Mouse (Mus musculus) hindbrain, embryonic 12.5 days (tissue): ENCODE measurements around the gene Wiz. TPM values are rescaled to one million over a fixed set of nuclear protein-coding genes. Genes with fewer than 3 reads are reported as not detected.
A peak's percentile ranks its signal among the peaks of the same experiment; 100 is the strongest.

Experiments used
- ATAC-seq: fragments of 200-750 bp; cut with Nextera tagmentation; 2 replicates; pipeline ENCODE4 v1.8.0; 2017; ENCODE audit warnings: moderate TSS enrichment; ENCODE audit not compliant: low FRiP score
- H3K27ac ChIP-seq: fragments of 300-500 bp; sonication (generic); 2 replicates; pipeline ENCODE4 v1.5.1; 2016; ENCODE audit warnings: mild to moderate bottlenecking
- H3K27me3 ChIP-seq: fragments of 300-500 bp; sonication (generic); 2 replicates; pipeline ENCODE4 v1.6.1; 2016; ENCODE audit warnings: mild to moderate bottlenecking
- H3K36me3 ChIP-seq: fragments of 300-500 bp; sonication (generic); 2 replicates; pipeline ENCODE4 v1.6.1; 2016; ENCODE audit warnings: mild to moderate bottlenecking
- H3K4me1 ChIP-seq: fragments of 300-500 bp; sonication (generic); 2 replicates; pipeline ENCODE4 v1.6.1; 2016
- H3K4me2 ChIP-seq: fragments of 300-500 bp; sonication (generic); replicated peaks from 2 replicates; pipeline ENCODE4 v1.6.1; 2016; ENCODE audit warnings: mild to moderate bottlenecking
- H3K4me3 ChIP-seq: fragments of 300-500 bp; sonication (generic); 2 replicates; pipeline ENCODE4 v1.5.1; 2016; ENCODE audit warnings: mild to moderate bottlenecking
- H3K9ac ChIP-seq: fragments of 300-500 bp; sonication (generic); 2 replicates; pipeline ENCODE4 v1.6.1; 2016; ENCODE audit warnings: mild to moderate bottlenecking, moderate library complexity
- H3K9me3 ChIP-seq: fragments of 300-500 bp; sonication (generic); replicated peaks from 2 replicates; pipeline ENCODE4 v1.6.1; 2016; ENCODE audit warnings: mild to moderate bottlenecking
- WGBS: fragments of 180-500 bp; shearing (Covaris S2); methylation state at CpG from one replicate; pipeline ENCODE4 v1.1.7; 2016; 5-methylcytosine and 5-hydroxymethylcytosine counted together
- polyA plus RNA-seq: library from polyadenylated mRNA; unstranded; fragments of >200 nt; fragmentation: Nextera tagmentation; extraction: Ambion mirVana; gene quantifications from 2 replicates; pipeline ENCODE4 v1.2.1, GENCODE M21; 2016

Gene Wiz
- polyA plus RNA-seq, 1 experiment from 2014 or later: 45.6 TPM

- 93% methylated on average over 6 of the region's 6 CpGs for WGBS
- ATAC-seq: no peak
- Histone ChIP-seq H3K27me3 (no peaks in the 10 kb centered on the region), H3K4me1 (peaks cover 10% of the 10 kb centered on the region), H3K9me3 (no peaks in the 10 kb centered on the region), H3K27ac (0 out of 2 replicates have a peak overlapping the region, but pooled peaks have one; percentile 67), H3K36me3 (peaks cover 63% of the 10 kb centered on the region), H3K4me2 (no peak overlapping the region), H3K4me3 (no peak overlapping the region), H3K9ac (no peak overlapping the region)
These were observed 34.2 kb downstream of the Wiz start for GRCm38 (mm10) chr17:32355031-32355430.

DNA sequence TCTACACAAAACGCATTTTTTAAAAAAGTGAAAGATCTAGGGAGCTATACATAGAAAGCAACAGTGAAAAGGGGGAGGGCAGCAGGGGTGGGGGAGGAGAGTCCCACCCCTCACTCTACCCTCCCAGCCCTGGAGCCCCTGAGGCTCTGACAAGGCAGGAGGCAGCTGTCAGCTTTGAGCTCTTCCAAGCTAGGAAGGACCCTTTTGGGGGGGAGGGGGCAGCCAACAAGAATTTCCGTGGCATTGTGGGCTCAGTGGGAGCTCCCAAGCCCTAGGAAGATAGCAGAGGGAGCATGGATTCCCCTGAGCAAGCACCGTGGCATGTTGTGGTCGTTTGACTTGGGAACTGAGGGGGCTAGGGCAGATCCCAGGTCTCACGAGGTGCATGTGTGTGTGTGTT, 35.0 kb downstream of the Wiz start:
- Histone ChIP-seq H3K27me3 (no peaks in the 10 kb centered on the region), H3K9me3 (no peaks in the 10 kb centered on the region), H3K4me2 (no peak overlapping the region), H3K27ac (peak overlapping the region; percentile 67; the same call in 1 of the 2 replicates), H3K4me3 (no peak overlapping the region), H3K4me1 (peaks cover 15% of the 10 kb centered on the region), H3K36me3 (peaks cover 54% of the 10 kb centered on the region), H3K9ac (no peak overlapping the region; the same call in 1 of the 2 replicates)
- no peak for ATAC-seq
- WGBS: 49% methylated on average over 5 of the region's 5 CpGs

DNA sequence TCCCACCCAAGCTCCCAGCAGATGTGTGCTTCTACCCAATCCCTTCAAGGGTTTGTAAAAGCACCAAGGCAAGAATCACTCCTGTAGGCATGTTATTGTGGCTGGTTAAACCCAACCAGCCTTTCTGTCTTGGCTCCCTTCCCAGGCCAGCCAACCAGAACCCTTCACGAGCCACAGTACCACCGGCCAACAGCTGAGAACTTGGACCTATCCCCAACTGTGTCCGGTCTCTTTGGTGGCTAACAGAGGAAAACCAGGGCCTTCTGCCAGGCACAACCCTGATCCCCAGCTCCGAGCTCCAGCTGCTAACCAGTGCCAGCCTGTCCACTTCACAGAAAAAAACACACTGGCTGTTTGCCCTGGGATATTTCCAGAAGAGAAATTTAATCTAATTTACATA, 35.5 kb downstream of the Wiz start:
- Histone ChIP-seq H3K27ac (no peak overlapping the region), H3K36me3 (peaks cover 49% of the 10 kb centered on the region), H3K27me3 (no peaks in the 10 kb centered on the region), H3K4me3 (no peak overlapping the region), H3K9me3 (no peaks in the 10 kb centered on the region), H3K4me2 (no peak overlapping the region), H3K9ac (no peak overlapping the region), H3K4me1 (peaks cover 19% of the 10 kb centered on the region)
- whole genome bisulfite sequencing: 68% methylated on average over 4 of the region's 4 CpGs
- ATAC-seq: no peak

DNA sequence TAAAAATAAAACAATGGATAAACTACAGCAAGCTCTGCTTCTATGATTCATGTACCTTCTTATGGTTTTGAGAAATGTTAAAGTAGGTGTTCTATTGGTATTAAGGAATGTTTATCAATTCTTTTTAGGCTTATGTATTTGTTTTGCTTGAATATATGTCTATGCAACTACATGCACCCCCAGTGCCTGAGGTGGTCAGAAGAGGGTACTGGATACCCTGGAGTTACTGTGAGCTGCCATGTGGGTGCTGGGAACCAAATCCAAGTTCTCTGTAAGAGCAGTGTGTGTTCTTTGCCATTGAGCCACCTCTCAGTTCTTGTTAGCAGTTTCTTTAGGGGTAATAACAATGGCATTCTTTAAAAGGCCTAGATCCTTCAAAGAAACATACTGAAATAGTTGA, 37.5 kb downstream of the Wiz start:
- ATAC-seq: no peak
- H3K27me3 ChIP-seq: no peaks in the 10 kb centered on the region
- peaks cover 26% of the 10 kb centered on the region for H3K4me1 ChIP-seq
- no peak overlapping the region for H3K4me3 ChIP-seq
- peaks cover 29% of the 10 kb centered on the region for H3K36me3 ChIP-seq
- no peak overlapping the region for H3K27ac ChIP-seq
- no peak overlapping the region for H3K4me2 ChIP-seq
- H3K9ac ChIP-seq: no peak overlapping the region
- no peaks in the 10 kb centered on the region for H3K9me3 ChIP-seq

DNA sequence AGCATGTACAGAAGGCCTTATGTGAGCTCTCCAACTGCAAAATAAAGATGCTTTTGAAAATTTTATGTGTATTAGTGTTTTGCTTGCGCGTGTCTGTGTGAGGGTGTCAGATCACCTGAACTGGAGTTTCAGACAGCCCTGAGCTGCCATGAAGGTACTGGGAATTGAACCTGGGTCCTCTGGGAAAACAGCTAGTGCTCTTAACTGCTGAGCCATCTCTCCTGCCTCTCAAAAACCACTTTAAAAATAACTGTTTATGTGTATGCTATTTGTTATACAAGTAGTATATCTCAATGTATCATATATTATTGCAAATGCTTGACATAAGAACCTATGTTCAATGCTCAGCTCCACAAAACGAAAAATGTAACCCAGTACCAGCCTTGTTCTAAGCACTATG, 38.0 kb downstream of the Wiz start:
- peaks cover 26% of the 10 kb centered on the region for H3K4me1 ChIP-seq
- no peaks in the 10 kb centered on the region for H3K9me3 ChIP-seq
- H3K4me2 ChIP-seq: peak overlapping the region; percentile 65
- ATAC-seq: no peak
- no peak overlapping the region for H3K9ac ChIP-seq
- peak overlapping the region; percentile 65; the same call in 1 of the 2 replicates for H3K4me3 ChIP-seq
- peaks cover 25% of the 10 kb centered on the region for H3K36me3 ChIP-seq
- H3K27ac ChIP-seq: no peak overlapping the region
- WGBS: 71% methylated on average over 3 of the region's 3 CpGs
- H3K27me3 ChIP-seq: no peaks in the 10 kb centered on the region

GRCm38 (mm10) chr17:32350382-32350983, 38.8 kb downstream of the Wiz start, which contains the start of gene Akap8l:
Akap8l (minus strand) TSS chr17:32350607.
- peak; percentile 97 for ATAC-seq
- H3K4me2 ChIP-seq: peak within 1 kb of the TSS; percentile 68
- no peaks in the 10 kb centered on the region for H3K9me3 ChIP-seq
- peak within 1 kb of the TSS; percentile 77 for H3K27ac ChIP-seq
- peaks cover 17% of the 10 kb centered on the region for H3K36me3 ChIP-seq
- H3K4me3 ChIP-seq: peak within 1 kb of the TSS; percentile 65
- H3K27me3 ChIP-seq: no peaks in the 10 kb centered on the region
- under 1% methylated on average over 37 of the region's 37 CpGs for WGBS
- peaks cover 26% of the 10 kb centered on the region for H3K4me1 ChIP-seq
- H3K9ac ChIP-seq: peak within 1 kb of the TSS; percentile 74

- Histone ChIP-seq H3K4me3 (peak overlapping the region; percentile 65), H3K27me3 (no peaks in the 10 kb centered on the region), H3K36me3 (peaks cover 11% of the 10 kb centered on the region), H3K9ac (peak overlapping the region; percentile 74), H3K27ac (peak overlapping the region; percentile 77), H3K4me1 (peaks cover 26% of the 10 kb centered on the region), H3K9me3 (no peaks in the 10 kb centered on the region), H3K4me2 (peak overlapping the region; percentile 68)
- under 1% methylated on average over 24 of the region's 24 CpGs for WGBS
- peak; percentile 38 for ATAC-seq
These were observed 39.3 kb downstream of the Wiz start for GRCm38 (mm10) chr17:32349851-32350381.

GRCm38 (mm10) chr17:32349037-32349732, 40.1 kb downstream of the Wiz start:
- ATAC-seq: 0 out of 2 replicates have a peak, but pooled peaks have one; percentile 3
- H3K9ac ChIP-seq: peak overlapping the region; percentile 74
- WGBS: 12% methylated on average over 4 of the region's 4 CpGs
- H3K4me2 ChIP-seq: peak overlapping the region; percentile 68
- H3K9me3 ChIP-seq: no peaks in the 10 kb centered on the region
- H3K27ac ChIP-seq: peak overlapping the region; percentile 77; the same call in 1 of the 2 replicates
- peaks cover 21% of the 10 kb centered on the region for H3K4me1 ChIP-seq
- H3K36me3 ChIP-seq: peaks cover 10% of the 10 kb centered on the region
- peak overlapping the region; percentile 65 for H3K4me3 ChIP-seq
- no peaks in the 10 kb centered on the region for H3K27me3 ChIP-seq

- Histone ChIP-seq H3K27ac (no peak overlapping the region), H3K36me3 (peaks cover 12% of the 10 kb centered on the region; the same call in 1 of the 2 replicates), H3K4me3 (no peak overlapping the region), H3K27me3 (no peaks in the 10 kb centered on the region), H3K9me3 (no peaks in the 10 kb centered on the region), H3K4me1 (peaks cover 21% of the 10 kb centered on the region), H3K9ac (0 out of 2 replicates have a peak overlapping the region, but pooled peaks have one; percentile 0), H3K4me2 (0 out of 2 replicates have a peak overlapping the region, but pooled peaks have one; percentile 68)
- 86% methylated on average over 2 of the region's 2 CpGs for WGBS
- ATAC-seq: no peak
These were observed 40.8 kb downstream of the Wiz start for GRCm38 (mm10) chr17:32348406-32348805.

DNA sequence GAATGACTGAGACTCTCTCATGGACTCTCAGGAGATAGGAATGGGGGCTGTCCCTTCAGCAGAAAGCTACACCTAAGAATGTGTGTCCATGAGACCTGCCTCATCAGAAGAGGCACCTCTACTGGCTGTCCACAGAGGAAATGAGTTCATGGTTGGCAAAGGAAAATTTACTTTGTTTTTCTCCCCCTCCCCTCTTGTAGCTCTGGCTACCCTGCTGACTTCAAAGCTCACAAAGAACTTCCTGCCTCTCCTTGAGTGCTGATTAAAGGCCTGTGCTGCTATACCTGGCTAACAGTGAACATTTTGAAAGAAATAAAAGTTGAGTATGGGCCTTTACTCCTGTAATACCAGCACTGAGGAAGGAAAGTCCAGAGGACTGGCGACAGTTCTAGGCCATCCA, 48.1 kb downstream of the Wiz start:
- WGBS: 89% methylated on average over 1 of the region's 1 CpGs

GRCm38 (mm10) chr17:32340110-32340509, 49.1 kb downstream of the Wiz start:
- Histone ChIP-seq H3K4me3 (no peak overlapping the region), H3K27me3 (no peaks in the 10 kb centered on the region), H3K4me1 (no peaks in the 10 kb centered on the region), H3K9ac (no peak overlapping the region), H3K9me3 (no peaks in the 10 kb centered on the region), H3K27ac (no peak overlapping the region), H3K4me2 (no peak overlapping the region), H3K36me3 (peaks cover 59% of the 10 kb centered on the region)
- 85% methylated on average over 1 of the region's 1 CpGs for WGBS
- no peak for ATAC-seq

More for the DNA sequence above, 48.1 kb downstream of the Wiz start:
- Histone ChIP-seq H3K4me2 (no peak overlapping the region), H3K9me3 (no peaks in the 10 kb centered on the region), H3K9ac (no peak overlapping the region), H3K27me3 (no peaks in the 10 kb centered on the region), H3K4me1 (no peaks in the 10 kb centered on the region), H3K36me3 (peaks cover 49% of the 10 kb centered on the region), H3K4me3 (no peak overlapping the region), H3K27ac (no peak overlapping the region)
- no peak for ATAC-seq

- H3K27me3 ChIP-seq: no peaks in the 10 kb centered on the region
- H3K36me3 ChIP-seq: peaks cover 77% of the 10 kb centered on the region
- no peak for ATAC-seq
- H3K4me2 ChIP-seq: no peak overlapping the region
- H3K9ac ChIP-seq: no peak overlapping the region
- no peak overlapping the region for H3K4me3 ChIP-seq
- H3K4me1 ChIP-seq: no peaks in the 10 kb centered on the region
- H3K9me3 ChIP-seq: no peaks in the 10 kb centered on the region
- H3K27ac ChIP-seq: no peak overlapping the region
- WGBS: 87% methylated on average over 2 of the region's 2 CpGs
These were observed 53.4 kb downstream of the Wiz start for GRCm38 (mm10) chr17:32335869-32336268.
